Comparison of ENCODE assay signal across 10 mouse cellular contexts in genomic region chr2:26570034-26570433, GRCm38 (mm10). TPM values are rescaled to one million over a fixed set of nuclear protein-coding genes. Genes with fewer than 3 reads are reported as not detected.
DNase-seq lines count a peak whose midpoint lies in the region; ATAC-seq and TF ChIP-seq lines count a peak whose summit lies in the region.
"Had no signal": no experiment of that assay in that cellular context is flagged by ENCODE, and none has a peak within 500 bp of the region (broad histone marks: within the 10 kb centered on the region; RNA-seq: fewer than 3 reads in every experiment).

No protein-coding gene starts in this region.

- H3K4me1 ChIP-seq in embryonic facial prominence, embryonic 14.5 days (ENCODE audit: control insufficient read depth, insufficient read depth, low read length): peaks cover 18% of the 10 kb centered on the region
- H3K4me1 ChIP-seq in kidney, embryonic 16.5 days (ENCODE audit: insufficient read depth, low read length): peaks cover 17% of the 10 kb centered on the region
- peaks cover 12% of the 10 kb centered on the region for H3K4me1 ChIP-seq in lung, postnatal 0 days (ENCODE audit: insufficient read depth, low read depth, low read length)

- 9% methylated on average over 3 of the region's 3 CpGs for WGBS in embryonic facial prominence, embryonic 14.5 days
- WGBS in kidney, embryonic 16.5 days: 5% methylated on average over 3 of the region's 3 CpGs
- 14% methylated on average over 3 of the region's 3 CpGs for WGBS in lung, postnatal 0 days

- no peak overlapping the region for H3K4me2 ChIP-seq in embryonic facial prominence, embryonic 14.5 days (ENCODE audit: low read depth, low read length)
- H3K4me2 ChIP-seq in kidney, embryonic 16.5 days (replicated peaks; ENCODE audit: low read depth, low read length): no peak overlapping the region
- peak overlapping the region; percentile 37 for H3K4me2 ChIP-seq in lung, postnatal 0 days (replicated peaks; ENCODE audit: low read depth, low read length)

- no peak overlapping the region for H3K4me3 ChIP-seq in embryonic facial prominence, embryonic 14.5 days (ENCODE audit: low read depth, low read length)
- no peak overlapping the region for H3K4me3 ChIP-seq in kidney, embryonic 16.5 days (ENCODE audit: low read length)
- no peak overlapping the region for H3K4me3 ChIP-seq in lung, postnatal 0 days (ENCODE audit: low read depth, low read length)

- H3K27ac ChIP-seq in embryonic facial prominence, embryonic 14.5 days (replicated peaks; ENCODE audit: low read depth, low read length): no peak overlapping the region
- 0 out of 2 replicates have a peak overlapping the region, but pooled peaks have one; percentile 81 for H3K27ac ChIP-seq in kidney, embryonic 16.5 days (ENCODE audit: low read length)
- peak overlapping the region; percentile 75 for H3K27ac ChIP-seq in lung, postnatal 0 days (ENCODE audit: low read length)

- peak; percentile 96 for TF ChIP-seq CTCF in lung, postnatal 0 days (IDR thresholded peaks at IDR 0.05)

- 0 out of 2 replicates have a peak overlapping the region, but pooled peaks have one; percentile 8 for H3K9ac ChIP-seq in embryonic facial prominence, embryonic 14.5 days (ENCODE audit: low read depth, low read length)
- H3K9ac ChIP-seq in kidney, embryonic 16.5 days (replicated peaks; ENCODE audit: low read length): no peak overlapping the region
- H3K9ac ChIP-seq in lung, postnatal 0 days (replicated peaks; ENCODE audit: low read depth): no peak overlapping the region; the same call in 1 of the 2 replicates

- no peaks in the 10 kb centered on the region for H3K9me3 ChIP-seq in embryonic facial prominence, embryonic 14.5 days (ENCODE audit: control insufficient read depth, low read length)
- H3K9me3 ChIP-seq in kidney, embryonic 16.5 days (ENCODE audit: low read length): no peaks in the 10 kb centered on the region
- no peaks in the 10 kb centered on the region for H3K9me3 ChIP-seq in lung, postnatal 0 days (ENCODE audit: low read length)

- no peaks in the 10 kb centered on the region for H3K36me3 ChIP-seq in embryonic facial prominence, embryonic 14.5 days (ENCODE audit: control insufficient read depth, insufficient read depth, low read length)
- no peaks in the 10 kb centered on the region for H3K36me3 ChIP-seq in kidney, embryonic 16.5 days (ENCODE audit: insufficient read depth, low read length)
- H3K36me3 ChIP-seq in lung, postnatal 0 days (ENCODE audit: insufficient read depth, low read length): no peaks in the 10 kb centered on the region

- TF ChIP-seq EP300 in lung, postnatal 0 days (IDR thresholded peaks at IDR 0.05): no peak

- no peaks in the 10 kb centered on the region for H3K27me3 ChIP-seq in embryonic facial prominence, embryonic 14.5 days (replicated peaks; ENCODE audit: control insufficient read depth, insufficient read depth, low read length)
- H3K27me3 ChIP-seq in kidney, embryonic 16.5 days (ENCODE audit: insufficient read depth, low read length): no peaks in the 10 kb centered on the region
- H3K27me3 ChIP-seq in lung, postnatal 0 days (replicated peaks; ENCODE audit: insufficient read depth, low read length): no peaks in the 10 kb centered on the region
- H3K27me3 ChIP-seq: Patski had no signal

- ATAC-seq in embryonic facial prominence, embryonic 14.5 days (ENCODE audit: low read depth): 0 out of 2 replicates have a peak, but pooled peaks have one; percentile 11
- no peak for ATAC-seq in kidney, embryonic 16.5 days (ENCODE audit: low FRiP score, low TSS enrichment)
- ATAC-seq in lung, postnatal 0 days: peak; percentile 4; the same call in 1 of the 2 replicates
- ATAC-seq: Patski had no signal

- peak; percentile 78 for DNase-seq in adrenal gland, postnatal 14 days
- no peak for DNase-seq in adrenal gland, postnatal 4 days (ENCODE audit: low spot score in 2 of 2)
- DNase-seq in ovary, postnatal 14 days (ENCODE audit: low spot score): peak; percentile 65
- no peak for DNase-seq in ovary, postnatal 10 days (ENCODE audit: low spot score)
- DNase-seq in embryonic facial prominence, embryonic 14.5 days (ENCODE audit: low spot score): no peak
- DNase-seq in lung, postnatal 0 days (ENCODE audit: low spot score): peak; percentile 80
- peak; percentile 73 for DNase-seq in thymus, postnatal 0 days (ENCODE audit: low spot score)

RNA-seq across cellular contexts. Expression of gene Egfl7, which starts 9.8 kb away (rescaled TPM):
- total RNA-seq in adrenal gland, postnatal 14 days (2021): 217 and 247 TPM in 2 replicates
- 100 to 1,000 TPM; 265 to 295 TPM for total RNA-seq in adrenal gland, postnatal 4 days (2021)
- polyA plus RNA-seq in embryonic facial prominence, embryonic 14.5 days (2014; fragmentation: Nextera tagmentation; extraction: Ambion mirVana): 110 and 119 TPM in 2 replicates
- polyA plus RNA-seq in kidney, embryonic 16.5 days (2015; fragmentation: Nextera tagmentation; extraction: Ambion mirVana): 257 and 266 TPM in 2 replicates
- polyA plus RNA-seq in lung, postnatal 0 days (2015; fragmentation: Nextera tagmentation; extraction: Ambion mirVana): 412 and 467 TPM in 2 replicates
- 43.6 and 50.0 TPM in 2 replicates for polyA plus RNA-seq in thymus, postnatal 0 days (2015; fragmentation: Nextera tagmentation; extraction: Ambion mirVana)

RNA-seq across cellular contexts. Expression of gene Gm20532, which starts 16.4 kb away (rescaled TPM):
- total RNA-seq in adrenal gland, postnatal 14 days (2021): not detected in 2 replicates
- total RNA-seq in adrenal gland, postnatal 4 days (2021): not detected
- not detected in 2 replicates for polyA plus RNA-seq in embryonic facial prominence, embryonic 14.5 days (2014; fragmentation: Nextera tagmentation; extraction: Ambion mirVana)
- polyA plus RNA-seq in kidney, embryonic 16.5 days (2015; fragmentation: Nextera tagmentation; extraction: Ambion mirVana): not detected in 2 replicates
- polyA plus RNA-seq in lung, postnatal 0 days (2015; fragmentation: Nextera tagmentation; extraction: Ambion mirVana): not detected in 2 replicates
- not detected in 2 replicates for polyA plus RNA-seq in thymus, postnatal 0 days (2015; fragmentation: Nextera tagmentation; extraction: Ambion mirVana)
- total RNA-seq: hematopoietic stem cell, adult 5-6 weeks had no signal
- polyA plus RNA-seq: Patski had no signal

RNA-seq across cellular contexts. Expression of gene Agpat2, which starts 34.2 kb away (rescaled TPM):
- total RNA-seq in adrenal gland, postnatal 14 days (2021): 271 and 405 TPM in 2 replicates
- 100 to 1,000 TPM; 121 to 156 TPM for total RNA-seq in adrenal gland, postnatal 4 days (2021)
- 25.1 and 26.7 TPM in 2 replicates for polyA plus RNA-seq in embryonic facial prominence, embryonic 14.5 days (2014; fragmentation: Nextera tagmentation; extraction: Ambion mirVana)
- 53.0 and 57.0 TPM in 2 replicates for polyA plus RNA-seq in kidney, embryonic 16.5 days (2015; fragmentation: Nextera tagmentation; extraction: Ambion mirVana)
- 59.5 and 72.8 TPM in 2 replicates for polyA plus RNA-seq in lung, postnatal 0 days (2015; fragmentation: Nextera tagmentation; extraction: Ambion mirVana)
- 14.7 and 14.9 TPM in 2 replicates for polyA plus RNA-seq in thymus, postnatal 0 days (2015; fragmentation: Nextera tagmentation; extraction: Ambion mirVana)

RNA-seq across cellular contexts. Expression of gene Notch1, which starts 53.6 kb away (rescaled TPM):
- total RNA-seq in adrenal gland, postnatal 14 days (2021): 27.5 and 35.7 TPM in 2 replicates
- total RNA-seq in adrenal gland, postnatal 4 days (2021): 10 to 100 TPM; 35.1 to 48.7 TPM
- 29.9 and 35.8 TPM in 2 replicates for polyA plus RNA-seq in embryonic facial prominence, embryonic 14.5 days (2014; fragmentation: Nextera tagmentation; extraction: Ambion mirVana)
- polyA plus RNA-seq in kidney, embryonic 16.5 days (2015; fragmentation: Nextera tagmentation; extraction: Ambion mirVana): 23.7 and 27.0 TPM in 2 replicates
- 11.8 and 14.7 TPM in 2 replicates for polyA plus RNA-seq in lung, postnatal 0 days (2015; fragmentation: Nextera tagmentation; extraction: Ambion mirVana)
- 44.3 and 54.9 TPM in 2 replicates for polyA plus RNA-seq in thymus, postnatal 0 days (2015; fragmentation: Nextera tagmentation; extraction: Ambion mirVana)

RNA-seq across cellular contexts. Expression of gene Fam69b, which starts 58.2 kb away (rescaled TPM):
- 10.0 and 12.3 TPM in 2 replicates for total RNA-seq in adrenal gland, postnatal 14 days (2021)
- 10 to 100 TPM; 11.1 to 11.4 TPM for total RNA-seq in adrenal gland, postnatal 4 days (2021)
- 31.1 and 40.1 TPM in 2 replicates for polyA plus RNA-seq in embryonic facial prominence, embryonic 14.5 days (2014; fragmentation: Nextera tagmentation; extraction: Ambion mirVana)
- 39.3 and 40.3 TPM in 2 replicates for polyA plus RNA-seq in kidney, embryonic 16.5 days (2015; fragmentation: Nextera tagmentation; extraction: Ambion mirVana)
- 6.2 and 8.2 TPM in 2 replicates for polyA plus RNA-seq in lung, postnatal 0 days (2015; fragmentation: Nextera tagmentation; extraction: Ambion mirVana)
- polyA plus RNA-seq in thymus, postnatal 0 days (2015; fragmentation: Nextera tagmentation; extraction: Ambion mirVana): 11.9 and 12.2 TPM in 2 replicates

Comparison
In these comparisons a context has a peak if more than half of its experiments do, and no peak if none do; other contexts are left out.
1. DNase-seq: peak in adrenal gland, postnatal 14 days (single experiment), ovary, postnatal 14 days (single experiment), lung, postnatal 0 days (single experiment) and thymus, postnatal 0 days (single experiment); none in adrenal gland, postnatal 4 days (0 of 2), ovary, postnatal 10 days (single experiment) and embryonic facial prominence, embryonic 14.5 days (single experiment).